Mouse (Mus musculus) limb, embryonic 12.5 days (tissue): ENCODE data around the gene Gtf2i. TPM values are rescaled to one million over a fixed set of nuclear protein-coding genes. Genes with fewer than 3 reads are reported as not detected.
A peak's percentile ranks its signal among the peaks of the same experiment; 100 is the strongest.

Experiments
- ATAC-seq: fragments of 200-750 bp; cut with Nextera tagmentation; 2 replicates; pipeline ENCODE4 v1.8.0; 2017; ENCODE audit warnings: low read depth, moderate TSS enrichment; ENCODE audit not compliant: insufficient number of reproducible peaks, insufficient read depth, low FRiP score, low TSS enrichment
- H3K27ac ChIP-seq: fragments of 300-500 bp; sonication (generic); 2 replicates; pipeline ENCODE4 v1.5.1; 2016; ENCODE audit warnings: mild to moderate bottlenecking, moderate library complexity
- H3K27me3 ChIP-seq: fragments of 300-500 bp; sonication (generic); 2 replicates; pipeline ENCODE4 v1.6.1; 2016; ENCODE audit warnings: mild to moderate bottlenecking, moderate library complexity
- H3K36me3 ChIP-seq: fragments of 300-500 bp; sonication (generic); 2 replicates; pipeline ENCODE4 v1.6.1; 2016; ENCODE audit warnings: mild to moderate bottlenecking, moderate library complexity
- H3K4me1 ChIP-seq: fragments of 300-500 bp; sonication (generic); replicated peaks from 2 replicates; pipeline ENCODE4 v1.6.1; 2016
- H3K4me2 ChIP-seq: fragments of 300-500 bp; sonication (generic); 2 replicates; pipeline ENCODE4 v1.6.1; 2016; ENCODE audit warnings: mild to moderate bottlenecking, moderate library complexity
- H3K4me3 ChIP-seq: fragments of 300-500 bp; sonication (generic); replicated peaks from 2 replicates; pipeline ENCODE4 v1.5.1; 2016; ENCODE audit warnings: mild to moderate bottlenecking
- H3K9ac ChIP-seq: fragments of 300-500 bp; sonication (generic); replicated peaks from 2 replicates; pipeline ENCODE4 v1.6.1; 2016; ENCODE audit warnings: mild to moderate bottlenecking, moderate library complexity
- H3K9me3 ChIP-seq: fragments of 300-500 bp; sonication (generic); 2 replicates; pipeline ENCODE4 v1.6.1; 2016; ENCODE audit warnings: mild to moderate bottlenecking, moderate library complexity
- WGBS: fragments of 180-500 bp; shearing (Covaris S2); methylation state at CpG from one replicate; pipeline ENCODE4 v1.1.7; 2016; 5-methylcytosine and 5-hydroxymethylcytosine counted together
- polyA plus RNA-seq: library from polyadenylated mRNA; unstranded; fragments of >200 nt; fragmentation: Nextera tagmentation; extraction: Ambion mirVana; gene quantifications from 2 replicates; pipeline ENCODE4 v1.2.1, GENCODE M21; 2016

Gtf2i gene
- polyA plus RNA-seq, 1 experiment from 2014 or later, result 235 TPM

DNA sequence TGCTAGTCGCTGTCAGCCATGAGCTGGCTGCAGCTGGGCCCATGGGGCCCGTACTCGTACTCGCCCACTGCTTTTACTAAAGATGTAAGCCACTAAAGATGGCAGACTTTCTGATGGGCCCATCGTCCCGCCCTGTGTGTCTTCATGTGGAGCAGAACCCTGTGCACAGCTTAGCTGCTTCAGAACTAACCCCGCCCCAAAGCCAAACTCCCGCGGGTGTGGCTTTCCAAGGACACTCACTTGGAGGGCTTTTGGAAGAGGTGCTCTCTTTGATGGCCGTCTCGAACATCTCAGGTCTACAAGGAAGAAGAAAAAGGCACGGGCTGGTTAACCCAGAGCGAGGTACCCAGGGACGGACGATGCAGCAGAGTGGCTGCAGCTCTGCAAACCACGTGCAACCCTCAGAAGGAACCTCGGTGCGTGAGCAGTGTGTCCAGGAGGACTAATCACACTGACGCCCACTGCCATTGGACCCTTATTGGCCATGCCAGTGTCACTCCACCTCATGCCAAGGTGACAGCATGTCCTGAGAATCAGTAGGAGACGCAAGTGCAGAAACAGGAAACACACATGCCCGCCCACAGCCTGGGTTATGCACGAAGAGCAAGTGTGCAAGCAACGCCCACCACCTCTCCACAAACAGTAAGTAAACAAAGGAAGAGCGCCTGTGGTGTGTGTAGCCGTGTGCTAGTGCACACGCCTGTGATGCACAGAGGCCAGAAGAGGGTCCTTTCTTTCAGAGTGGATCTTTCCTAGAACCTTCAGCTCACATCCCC lies 70.7 kb downstream of the Gtf2i start:
- no peaks in the 10 kb centered on the region for H3K4me1 ChIP-seq
- no peak overlapping the region for H3K27ac ChIP-seq
- H3K36me3 ChIP-seq, result peaks cover 100% of the 10 kb centered on the region
- H3K27me3 ChIP-seq, result no peaks in the 10 kb centered on the region
- WGBS, result 95% methylated on average over 26 of the region's 26 CpGs
- no peaks in the 10 kb centered on the region for H3K9me3 ChIP-seq
- no peak for ATAC-seq
- H3K9ac ChIP-seq, result no peak overlapping the region
- H3K4me2 ChIP-seq, result no peak overlapping the region
- no peak overlapping the region for H3K4me3 ChIP-seq

DNA sequence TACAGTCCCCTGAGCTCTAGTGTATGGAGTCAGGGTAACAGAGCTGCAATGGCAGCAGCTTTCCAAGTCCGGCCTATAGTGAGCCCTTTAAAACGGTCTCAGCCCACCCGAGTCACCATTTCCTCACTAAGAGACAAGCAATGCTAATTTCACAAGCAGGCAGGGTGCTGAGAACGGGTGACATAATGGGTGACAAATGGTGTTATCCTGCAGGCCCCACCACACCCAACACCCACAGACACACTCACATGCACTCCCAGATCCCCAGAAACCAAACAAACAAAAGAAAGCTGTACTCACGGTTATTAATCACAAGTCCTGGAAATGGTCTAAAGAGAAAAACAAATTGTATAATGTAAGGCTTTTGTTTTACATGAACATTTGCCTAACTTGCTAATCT lies 72.7 kb downstream of the Gtf2i start:
- H3K9me3 ChIP-seq, result no peaks in the 10 kb centered on the region
- no peak overlapping the region for H3K27ac ChIP-seq
- ATAC-seq, result no peak
- H3K4me2 ChIP-seq, result no peak overlapping the region
- WGBS, result 85% methylated on average over 5 of the region's 5 CpGs
- no peak overlapping the region for H3K4me3 ChIP-seq
- H3K9ac ChIP-seq, result no peak overlapping the region
- peaks cover 100% of the 10 kb centered on the region for H3K36me3 ChIP-seq
- H3K4me1 ChIP-seq, result no peaks in the 10 kb centered on the region
- H3K27me3 ChIP-seq, result no peaks in the 10 kb centered on the region

DNA sequence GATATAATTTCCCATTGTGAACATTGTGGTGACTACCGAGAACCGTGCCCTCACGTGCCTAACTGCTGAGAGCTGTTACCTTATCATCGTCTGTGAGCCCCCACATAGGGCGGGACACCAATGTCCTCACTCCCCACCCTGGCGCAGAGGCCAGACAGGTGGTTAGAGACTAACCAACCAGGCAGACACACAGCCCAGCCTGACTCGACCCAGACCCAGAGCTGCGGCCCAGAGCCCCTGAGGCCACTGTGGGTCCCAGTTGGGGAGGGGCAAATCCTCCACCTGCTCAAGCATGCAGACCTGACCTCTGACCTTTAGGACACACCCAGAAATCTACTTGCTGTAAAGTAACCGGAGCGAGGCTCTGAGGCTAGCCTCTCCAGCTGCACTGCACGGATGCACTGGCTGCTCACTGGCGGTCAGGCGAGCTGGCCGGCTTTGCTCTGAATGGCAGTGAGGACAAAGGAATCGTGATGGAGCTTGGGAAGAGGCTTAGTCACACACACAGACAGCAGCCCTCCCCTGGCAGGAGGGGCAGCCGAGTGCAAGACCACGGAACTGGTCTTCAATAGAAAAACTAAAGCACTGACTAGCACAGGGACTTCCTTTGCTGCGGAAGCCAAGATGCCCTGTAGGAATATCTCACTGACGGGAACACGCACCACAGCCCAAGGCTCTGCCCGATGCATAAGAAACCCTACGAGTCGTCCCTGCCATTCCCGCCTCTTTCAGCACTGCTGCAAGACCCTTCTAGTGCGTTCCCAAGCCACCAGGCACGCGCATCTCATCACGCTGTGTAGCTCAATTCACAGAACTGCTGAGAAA lies 76.4 kb downstream of the Gtf2i start:
- no peak overlapping the region for H3K27ac ChIP-seq
- peaks cover 33% of the 10 kb centered on the region for H3K4me1 ChIP-seq
- no peak overlapping the region for H3K4me2 ChIP-seq
- 88% methylated on average over 28 of the region's 28 CpGs for WGBS
- H3K9ac ChIP-seq, result no peak overlapping the region
- H3K9me3 ChIP-seq, result no peaks in the 10 kb centered on the region
- H3K36me3 ChIP-seq, result peaks cover 80% of the 10 kb centered on the region
- H3K27me3 ChIP-seq, result no peaks in the 10 kb centered on the region
- ATAC-seq, result no peak
- H3K4me3 ChIP-seq, result no peak overlapping the region

DNA sequence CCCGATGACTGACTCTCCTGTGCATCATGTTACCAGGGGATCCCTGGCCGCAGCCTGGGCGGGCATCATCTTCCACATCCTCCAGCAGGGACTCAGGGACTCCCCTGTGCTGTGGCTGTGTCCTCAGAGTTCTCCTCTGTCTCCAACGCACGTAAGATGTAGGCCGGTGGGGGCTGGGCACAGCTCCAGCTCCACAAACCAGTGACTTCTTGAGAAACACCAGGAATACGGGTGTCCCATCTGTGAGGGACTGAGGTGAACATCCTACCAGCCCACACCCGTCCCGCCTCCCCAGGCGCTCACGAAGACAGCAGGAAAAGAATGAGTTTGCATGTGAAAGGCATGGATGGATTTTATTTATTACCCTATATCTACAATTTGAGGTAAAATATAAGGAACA lies 77.1 kb downstream of the Gtf2i start:
- H3K27ac ChIP-seq, result no peak overlapping the region
- H3K36me3 ChIP-seq, result peaks cover 73% of the 10 kb centered on the region
- H3K4me3 ChIP-seq, result no peak overlapping the region
- H3K4me2 ChIP-seq, result no peak overlapping the region
- no peak for ATAC-seq
- WGBS, result 94% methylated on average over 11 of the region's 11 CpGs
- H3K9me3 ChIP-seq, result no peaks in the 10 kb centered on the region
- H3K4me1 ChIP-seq, result peaks cover 39% of the 10 kb centered on the region
- no peak overlapping the region for H3K9ac ChIP-seq
- H3K27me3 ChIP-seq, result no peaks in the 10 kb centered on the region

DNA sequence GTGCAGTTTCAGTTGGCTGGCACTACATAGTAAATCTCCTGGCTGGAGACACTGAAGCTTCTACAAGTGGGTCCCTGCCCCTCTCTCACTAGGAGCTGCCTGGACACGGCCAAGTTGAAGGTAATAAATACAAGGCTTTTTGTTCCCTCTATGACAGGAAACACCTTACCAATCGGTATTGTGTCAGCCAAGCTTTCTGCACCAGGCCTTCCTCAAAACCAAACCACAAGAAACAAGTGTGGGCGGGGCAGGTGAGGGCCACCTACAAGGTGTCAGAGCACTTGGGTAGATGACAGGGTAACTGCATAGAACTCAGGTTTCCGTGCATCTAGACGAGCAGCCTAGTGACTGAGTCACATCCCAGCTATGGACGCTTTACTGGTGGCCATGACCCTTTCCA lies 77.8 kb downstream of the Gtf2i start:
- Histone ChIP-seq H3K27me3 (no peaks in the 10 kb centered on the region), H3K36me3 (peaks cover 66% of the 10 kb centered on the region)

DNA sequence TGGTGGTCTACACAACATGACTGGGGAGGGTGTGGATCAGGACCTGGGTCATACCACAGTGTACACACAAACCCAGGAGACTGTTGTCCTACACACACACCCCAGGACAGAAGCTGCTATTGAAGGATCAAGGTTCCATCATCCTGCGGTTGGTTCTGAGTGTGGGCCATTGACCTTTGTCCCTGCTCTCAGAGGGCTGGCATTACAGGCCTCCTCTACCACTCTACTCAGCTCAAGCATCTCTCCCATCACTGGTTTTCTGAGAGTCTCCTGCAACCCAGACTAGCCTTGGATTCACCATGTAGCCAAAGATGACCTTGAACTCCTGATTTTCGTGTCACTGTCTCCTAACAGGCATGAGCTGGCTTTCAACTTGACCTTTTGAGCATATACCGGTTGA lies 78.3 kb downstream of the Gtf2i start:
- Histone ChIP-seq H3K27me3 (no peaks in the 10 kb centered on the region), H3K27ac (peak overlapping the region; percentile 35; the same call in 1 of the 2 replicates), H3K4me1 (peaks cover 46% of the 10 kb centered on the region), H3K4me2 (no peak overlapping the region), H3K4me3 (no peak overlapping the region), H3K9ac (no peak overlapping the region), H3K36me3 (peaks cover 61% of the 10 kb centered on the region), H3K9me3 (no peaks in the 10 kb centered on the region)
- no peak for ATAC-seq
- 89% methylated on average over 3 of the region's 3 CpGs for WGBS

More for the DNA sequence above, 77.8 kb downstream of the Gtf2i start:
- H3K4me1 ChIP-seq, result peaks cover 46% of the 10 kb centered on the region
- H3K9ac ChIP-seq, result no peak overlapping the region
- no peak overlapping the region for H3K4me3 ChIP-seq
- no peaks in the 10 kb centered on the region for H3K9me3 ChIP-seq
- no peak overlapping the region for H3K4me2 ChIP-seq
- ATAC-seq, result no peak
- WGBS, result 85% methylated on average over 6 of the region's 6 CpGs
- H3K27ac ChIP-seq, result no peak overlapping the region

DNA sequence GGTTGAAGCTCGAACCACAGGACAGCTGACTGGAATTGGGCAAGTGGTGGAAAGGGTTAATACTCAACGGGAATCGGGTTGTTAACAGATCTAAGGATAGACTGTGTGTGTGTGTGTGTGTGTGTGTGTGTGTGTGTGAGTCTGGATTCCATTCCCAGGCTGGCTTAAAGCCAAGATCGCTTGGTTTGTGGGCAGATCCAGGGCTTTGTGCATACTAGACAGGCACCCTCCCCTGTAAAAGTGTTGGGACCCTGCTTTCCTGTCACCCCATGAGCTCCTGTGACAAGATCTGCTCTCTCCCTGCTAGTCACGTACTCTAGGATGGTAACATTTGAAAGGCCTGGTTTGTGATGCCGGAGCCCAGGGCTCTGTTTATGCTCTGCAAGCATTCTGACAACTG lies 79.4 kb downstream of the Gtf2i start:
- Histone ChIP-seq H3K36me3 (peaks cover 49% of the 10 kb centered on the region), H3K9me3 (no peaks in the 10 kb centered on the region), H3K4me1 (peaks cover 46% of the 10 kb centered on the region), H3K4me3 (no peak overlapping the region), H3K27ac (peak overlapping the region; percentile 86), H3K9ac (peak overlapping the region; percentile 8; the same call in 1 of the 2 replicates), H3K27me3 (no peaks in the 10 kb centered on the region), H3K4me2 (no peak overlapping the region)
- 27% methylated on average over 6 of the region's 6 CpGs for WGBS
- ATAC-seq, result no peak

DNA sequence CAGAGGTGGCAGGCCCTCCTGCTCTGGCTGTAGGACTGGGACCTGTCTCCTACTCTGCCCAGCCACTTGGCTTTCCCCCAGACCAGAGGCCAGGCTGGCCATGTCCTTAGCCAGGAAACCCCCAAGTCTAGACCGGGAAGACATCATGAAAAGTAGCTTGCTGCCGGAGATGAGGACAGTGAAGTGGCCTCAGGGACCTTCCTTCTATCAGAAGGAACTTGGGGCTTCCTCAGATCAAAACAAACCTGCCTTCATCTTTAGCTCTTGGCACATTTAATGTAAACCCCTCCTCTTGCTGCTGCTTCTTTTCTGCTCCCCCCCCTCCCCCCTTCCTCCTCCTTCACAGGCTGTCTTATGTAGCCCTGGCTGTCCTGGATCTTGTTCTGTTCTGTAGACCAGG lies 80.4 kb downstream of the Gtf2i start:
- Histone ChIP-seq H3K36me3 (peaks cover 40% of the 10 kb centered on the region), H3K4me2 (no peak overlapping the region), H3K4me1 (peaks cover 46% of the 10 kb centered on the region), H3K27me3 (no peaks in the 10 kb centered on the region), H3K27ac (peak overlapping the region; percentile 86), H3K9me3 (no peaks in the 10 kb centered on the region), H3K9ac (no peak overlapping the region), H3K4me3 (no peak overlapping the region)
- 73% methylated on average over 2 of the region's 2 CpGs for WGBS
- ATAC-seq, result no peak

DNA sequence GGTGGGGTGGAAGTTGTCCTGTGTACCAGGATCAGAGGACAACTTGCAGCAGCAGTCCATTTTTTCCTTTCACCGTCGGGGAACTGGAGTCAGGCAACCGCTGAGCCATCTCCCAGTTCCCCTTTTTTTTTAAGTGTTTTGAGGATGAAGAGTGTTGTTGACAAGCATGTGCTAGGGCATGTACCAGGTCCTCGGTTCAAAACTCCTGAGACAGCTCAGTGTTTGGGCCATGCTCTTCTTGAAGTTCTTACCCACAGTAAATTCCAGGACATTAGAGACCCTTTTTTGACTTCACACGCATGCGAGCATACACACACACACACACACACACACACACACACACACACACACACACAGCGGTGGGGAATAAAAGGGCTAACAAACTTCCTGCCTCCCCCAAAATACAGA lies 81.3 kb downstream of the Gtf2i start:
- peak overlapping the region; percentile 4 for H3K27ac ChIP-seq

DNA sequence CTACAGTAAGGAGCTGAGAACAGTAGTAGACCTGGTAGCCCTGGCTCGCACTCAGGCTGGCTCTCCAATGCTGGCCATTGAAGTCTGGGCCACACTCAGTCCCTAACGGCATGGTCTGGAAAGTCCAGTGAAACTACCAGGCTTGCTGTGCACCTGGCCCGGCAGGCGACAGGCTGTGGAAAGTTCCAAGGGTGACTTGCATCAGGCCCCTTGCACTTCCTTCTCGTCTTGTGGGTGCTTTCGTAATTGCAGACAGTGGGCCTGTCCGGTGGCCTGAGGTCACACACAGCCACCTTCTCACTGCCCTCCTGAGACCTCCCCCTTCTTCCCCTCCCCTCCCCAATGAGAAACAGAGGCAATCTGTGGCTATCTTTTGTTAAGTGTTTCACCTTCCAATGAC lies 82.0 kb downstream of the Gtf2i start:
- H3K27ac ChIP-seq, result 0 out of 2 replicates have a peak overlapping the region, but pooled peaks have one; percentile 51

More for the DNA sequence above, 81.3 kb downstream of the Gtf2i start:
- ATAC-seq, result no peak
- Histone ChIP-seq H3K4me3 (no peak overlapping the region), H3K27me3 (no peaks in the 10 kb centered on the region), H3K4me1 (peaks cover 46% of the 10 kb centered on the region), H3K9me3 (no peaks in the 10 kb centered on the region), H3K9ac (no peak overlapping the region), H3K36me3 (peaks cover 31% of the 10 kb centered on the region), H3K4me2 (no peak overlapping the region)
- WGBS, result 55% methylated on average over 7 of the region's 7 CpGs

DNA sequence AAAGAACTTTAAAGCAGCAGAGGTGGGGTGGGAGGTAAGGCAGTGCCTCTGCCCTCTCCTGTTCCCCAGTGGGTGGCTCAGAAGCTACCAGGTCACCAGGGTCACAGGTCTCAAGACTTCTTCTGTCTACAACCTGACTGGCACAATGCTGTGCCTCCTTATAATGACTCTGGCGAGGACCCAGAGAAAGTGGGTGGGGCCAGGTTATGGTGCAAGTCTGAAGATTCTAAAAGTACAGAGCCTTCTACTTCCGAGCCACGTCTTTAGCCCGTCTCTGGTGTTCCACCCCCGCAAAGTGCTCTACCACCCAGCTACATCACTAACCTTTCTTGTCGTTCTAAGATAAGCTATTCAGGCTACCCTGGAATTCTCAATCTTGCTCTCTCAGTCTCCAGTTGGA lies 82.4 kb downstream of the Gtf2i start:
- 63% methylated on average over 6 of the region's 6 CpGs for WGBS
- no peak for ATAC-seq
- Histone ChIP-seq H3K9ac (no peak overlapping the region), H3K4me3 (no peak overlapping the region), H3K9me3 (no peaks in the 10 kb centered on the region), H3K36me3 (peaks cover 19% of the 10 kb centered on the region), H3K4me1 (peaks cover 47% of the 10 kb centered on the region), H3K4me2 (no peak overlapping the region), H3K27me3 (no peaks in the 10 kb centered on the region), H3K27ac (no peak overlapping the region)

More for the DNA sequence above, 82.0 kb downstream of the Gtf2i start:
- ATAC-seq, result no peak
- Histone ChIP-seq H3K4me3 (no peak overlapping the region), H3K4me1 (peaks cover 46% of the 10 kb centered on the region), H3K4me2 (no peak overlapping the region), H3K36me3 (peaks cover 24% of the 10 kb centered on the region), H3K9ac (no peak overlapping the region), H3K9me3 (no peaks in the 10 kb centered on the region), H3K27me3 (no peaks in the 10 kb centered on the region)
- 17% methylated on average over 7 of the region's 7 CpGs for WGBS
